22 mouse cellular contexts compared by ENCODE assay signal in genomic region chr11:23148048-23148596, GRCm38 (mm10).
DNase-seq lines count a peak whose midpoint lies in the region; ATAC-seq and TF ChIP-seq lines count a peak whose summit lies in the region.
"Had no signal": no experiment of that assay in that cellular context is flagged by ENCODE, and none has a peak within 500 bp of the region (broad histone marks: within the 10 kb centered on the region; RNA-seq: fewer than 3 reads in every experiment).

No protein-coding gene starts in this region.

- H3K79me2 ChIP-seq in liver, adult 2 months (ENCODE audit: control insufficient read depth, insufficient read depth, low read length), result no peaks in the 10 kb centered on the region

- H3K27ac ChIP-seq in intestine, embryonic 14.5 days (ENCODE audit: low read depth), result no peak overlapping the region
- no peak overlapping the region for H3K27ac ChIP-seq in intestine, postnatal 0 days (ENCODE audit: low read depth, low read length)
- H3K27ac ChIP-seq in liver, adult 2 months (replicated peaks; ENCODE audit: insufficient read depth, low read depth, low read length), result peak overlapping the region; percentile 91
- peak overlapping the region; percentile 46 for H3K27ac ChIP-seq in liver, embryonic 12.5 days
- H3K27ac ChIP-seq in liver, postnatal 0 days (ENCODE audit: low read depth), result peak overlapping the region; percentile 91
- H3K27ac ChIP-seq: heart, embryonic 15.5 days; hindbrain, embryonic 15.5 days had no signal

- no peak for TF ChIP-seq POLR2A in liver, adult 2 months (IDR thresholded peaks at IDR 0.05; ENCODE audit: extremely low read depth, insufficient read depth, low read length)

- WGBS in intestine, embryonic 14.5 days, result 61% methylated on average over 8 of the region's 8 CpGs
- 45% methylated on average over 8 of the region's 8 CpGs for WGBS in intestine, postnatal 0 days
- 18% methylated on average over 8 of the region's 8 CpGs for WGBS in liver, adult 2 months
- WGBS in liver, embryonic 12.5 days (ENCODE audit: insufficient replicate concordance), result 76% methylated on average over 8 of the region's 8 CpGs
- WGBS in liver, postnatal 0 days (ENCODE audit: insufficient replicate concordance), result 60% methylated on average over 8 of the region's 8 CpGs

- ATAC-seq in intestine, embryonic 14.5 days (replicated peaks; ENCODE audit: low FRiP score, low TSS enrichment, low read depth), result no peak
- no peak for ATAC-seq in intestine, postnatal 0 days
- peak; percentile 57 for ATAC-seq in liver, embryonic 12.5 days
- ATAC-seq in liver, postnatal 0 days, result peak; percentile 93
- ATAC-seq: forebrain, embryonic 16.5 days; intestine, embryonic 16.5 days had no signal

- TF ChIP-seq EP300 in liver, postnatal 0 days (IDR thresholded peaks at IDR 0.05; ENCODE audit: low read depth), result no peak

- no peaks in the 10 kb centered on the region for H3K36me3 ChIP-seq in intestine, embryonic 14.5 days (ENCODE audit: control insufficient read depth, insufficient read depth, low read length)
- no peaks in the 10 kb centered on the region for H3K36me3 ChIP-seq in intestine, postnatal 0 days (ENCODE audit: control insufficient read depth, insufficient read depth)
- H3K36me3 ChIP-seq in liver, adult 2 months (ENCODE audit: control insufficient read depth, insufficient read depth, low read length), result no peaks in the 10 kb centered on the region
- H3K36me3 ChIP-seq in liver, embryonic 12.5 days, result no peaks in the 10 kb centered on the region
- no peaks in the 10 kb centered on the region for H3K36me3 ChIP-seq in liver, postnatal 0 days (replicated peaks; ENCODE audit: insufficient read depth, low read length)
- H3K36me3 ChIP-seq: heart, embryonic 15.5 days; hindbrain, embryonic 15.5 days had no signal

- H3K4me1 ChIP-seq in intestine, embryonic 14.5 days (replicated peaks; ENCODE audit: control insufficient read depth, insufficient read depth, low read length), result no peaks in the 10 kb centered on the region
- H3K4me1 ChIP-seq in intestine, postnatal 0 days (replicated peaks; ENCODE audit: control insufficient read depth, insufficient read depth, low read length), result no peaks in the 10 kb centered on the region
- peaks cover 15% of the 10 kb centered on the region for H3K4me1 ChIP-seq in liver, adult 2 months (ENCODE audit: control insufficient read depth, insufficient read depth, low read length)
- H3K4me1 ChIP-seq in liver, embryonic 12.5 days, result 0 out of 2 replicates have a peak, but pooled peaks cover 5% of the 10 kb centered on the region
- peaks cover 11% of the 10 kb centered on the region; the same call in 1 of the 2 replicates for H3K4me1 ChIP-seq in liver, postnatal 0 days (ENCODE audit: insufficient read depth)
- H3K4me1 ChIP-seq: heart, embryonic 15.5 days; hindbrain, embryonic 15.5 days had no signal

- H3K4me3 ChIP-seq in intestine, embryonic 14.5 days (ENCODE audit: low read depth, low read length), result no peak overlapping the region
- no peak overlapping the region for H3K4me3 ChIP-seq in intestine, postnatal 0 days (ENCODE audit: low read depth, low read length)
- no peak overlapping the region for H3K4me3 ChIP-seq in liver, adult 2 months (ENCODE audit: insufficient read depth, low read depth, low read length)
- H3K4me3 ChIP-seq in liver, embryonic 12.5 days, result no peak overlapping the region
- H3K4me3 ChIP-seq in liver, postnatal 0 days (ENCODE audit: low read depth, low read length), result no peak overlapping the region
- H3K4me3 ChIP-seq: erythroblast, embryonic 14.5 days; heart, embryonic 15.5 days; hindbrain, embryonic 15.5 days had no signal

- H3K27me3 ChIP-seq in intestine, embryonic 14.5 days (replicated peaks; ENCODE audit: control insufficient read depth, insufficient read depth, low read length), result no peaks in the 10 kb centered on the region
- no peaks in the 10 kb centered on the region for H3K27me3 ChIP-seq in intestine, postnatal 0 days (replicated peaks; ENCODE audit: control insufficient read depth, insufficient read depth, low read length)
- H3K27me3 ChIP-seq in liver, adult 2 months (ENCODE audit: control insufficient read depth, insufficient read depth, low read length), result no peaks in the 10 kb centered on the region
- H3K27me3 ChIP-seq in liver, embryonic 12.5 days (replicated peaks), result no peaks in the 10 kb centered on the region
- no peaks in the 10 kb centered on the region for H3K27me3 ChIP-seq in liver, postnatal 0 days (ENCODE audit: insufficient read depth, low read length)
- H3K27me3 ChIP-seq: heart, embryonic 15.5 days; hindbrain, embryonic 15.5 days had no signal

- peak; percentile 37 for DNase-seq in intestine, embryonic 14.5 days (ENCODE audit: low spot score)
- DNase-seq in liver, adult 2 months (ENCODE audit: extremely low read depth, low read depth, low spot score), result peak; percentile 89
- peak; percentile 35 for DNase-seq in liver, postnatal 0 days
- no peak for DNase-seq in cerebellum, adult 18-20 months
- no peak for DNase-seq in testis, postnatal 14 days (ENCODE audit: low spot score)
- DNase-seq: adrenal gland, postnatal 25 days; B cell, adult 2 months; cerebellum, adult 11-12 months; kidney, adult 9 months; kidney, postnatal 10 days; layer of hippocampus, postnatal 36 days; left cerebral cortex, postnatal 4 days; midbrain, embryonic 14.5 days; right cerebral cortex, postnatal 25 days; thymus, adult 2 months had no signal

- H3K4me2 ChIP-seq in intestine, embryonic 14.5 days (ENCODE audit: low read length), result no peak overlapping the region
- no peak overlapping the region for H3K4me2 ChIP-seq in intestine, postnatal 0 days (replicated peaks; ENCODE audit: low read depth)
- H3K4me2 ChIP-seq in liver, embryonic 12.5 days, result no peak overlapping the region
- no peak overlapping the region for H3K4me2 ChIP-seq in liver, postnatal 0 days (ENCODE audit: low read depth, low read length)
- H3K4me2 ChIP-seq: heart, embryonic 15.5 days; hindbrain, embryonic 15.5 days had no signal

- no peak overlapping the region for H3K9ac ChIP-seq in intestine, embryonic 14.5 days (ENCODE audit: low read length)
- H3K9ac ChIP-seq in intestine, postnatal 0 days (ENCODE audit: low read depth, low read length), result no peak overlapping the region
- no peak overlapping the region for H3K9ac ChIP-seq in liver, adult 2 months (ENCODE audit: low read depth, low read length)
- H3K9ac ChIP-seq in liver, embryonic 12.5 days, result no peak overlapping the region
- 0 out of 2 replicates have a peak overlapping the region, but pooled peaks have one; percentile 5 for H3K9ac ChIP-seq in liver, postnatal 0 days (replicated peaks)
- H3K9ac ChIP-seq: heart, embryonic 15.5 days; hindbrain, embryonic 15.5 days had no signal

- no peak for TF ChIP-seq CTCF in intestine, postnatal 0 days (IDR thresholded peaks at IDR 0.05; ENCODE audit: low read depth)
- no peak for TF ChIP-seq CTCF in liver, adult 2 months (IDR thresholded peaks at IDR 0.05; ENCODE audit: low read depth, low read length)
- no peak for TF ChIP-seq CTCF in liver, postnatal 0 days (IDR thresholded peaks at IDR 0.05; ENCODE audit: low read depth)

- H3K9me3 ChIP-seq in intestine, embryonic 14.5 days (ENCODE audit: control insufficient read depth, low read length), result no peaks in the 10 kb centered on the region
- H3K9me3 ChIP-seq in intestine, postnatal 0 days (ENCODE audit: control insufficient read depth), result no peaks in the 10 kb centered on the region
- no peaks in the 10 kb centered on the region for H3K9me3 ChIP-seq in liver, embryonic 12.5 days (replicated peaks)
- H3K9me3 ChIP-seq in liver, postnatal 0 days (ENCODE audit: low read length), result no peaks in the 10 kb centered on the region
- H3K9me3 ChIP-seq: heart, embryonic 15.5 days; hindbrain, embryonic 15.5 days had no signal

Comparison
In these comparisons a context has a peak if more than half of its experiments do, and no peak if none do; other contexts are left out.
1. ATAC-seq: peak in liver, embryonic 12.5 days (single experiment) and liver, postnatal 0 days (single experiment); none in intestine, embryonic 14.5 days (single experiment) and intestine, postnatal 0 days (single experiment).
2. DNase-seq: peak in intestine, embryonic 14.5 days (single experiment), liver, adult 2 months (single experiment) and liver, postnatal 0 days (single experiment); none in cerebellum, adult 18-20 months (0 of 2) and testis, postnatal 14 days (single experiment).
3. H3K27ac ChIP-seq: peak in liver, adult 2 months (single experiment), liver, embryonic 12.5 days (single experiment) and liver, postnatal 0 days (single experiment); none in intestine, embryonic 14.5 days (single experiment) and intestine, postnatal 0 days (single experiment).